Mouse (Mus musculus) forebrain, embryonic 15.5 days (tissue): ENCODE results near the gene Il25. TPM values are rescaled to one million over a fixed set of nuclear protein-coding genes. Genes with fewer than 3 reads are reported as not detected.
A peak's percentile ranks its signal among the peaks of the same experiment; 100 is the strongest.

Experiments used
- ATAC-seq: fragments of 200-750 bp; cut with Nextera tagmentation; replicated peaks from 2 replicates; pipeline ENCODE4 v1.8.0; 2017; ENCODE audit warnings: mild to moderate bottlenecking, moderate TSS enrichment, moderate library complexity
- H3K27ac ChIP-seq: fragments of 300-500 bp; sonication (generic); replicated peaks from 2 replicates; pipeline ENCODE4 v1.5.1; 2015; ENCODE audit warnings: mild to moderate bottlenecking, inconsistent platforms
- H3K27me3 ChIP-seq: fragments of 300-500 bp; sonication (generic); 2 replicates; pipeline ENCODE4 v1.6.1; 2015; ENCODE audit warnings: inconsistent platforms
- H3K36me3 ChIP-seq: fragments of 300-500 bp; sonication (generic); 2 replicates; pipeline ENCODE4 v1.6.1; 2015; ENCODE audit warnings: mild to moderate bottlenecking, inconsistent platforms
- H3K4me1 ChIP-seq: fragments of 300-500 bp; sonication (generic); 2 replicates; pipeline ENCODE4 v1.6.1; 2015; ENCODE audit warnings: inconsistent platforms
- H3K4me2 ChIP-seq: fragments of 300-500 bp; sonication (generic); replicated peaks from 2 replicates; pipeline ENCODE4 v1.6.1; 2015; ENCODE audit warnings: mild to moderate bottlenecking, inconsistent platforms
- H3K4me3 ChIP-seq: fragments of 300-500 bp; sonication (generic); 2 replicates; pipeline ENCODE4 v1.5.1; 2015; ENCODE audit warnings: mild to moderate bottlenecking, inconsistent platforms
- H3K9ac ChIP-seq: fragments of 300-500 bp; sonication (generic); replicated peaks from 2 replicates; pipeline ENCODE4 v1.6.1; 2015; ENCODE audit warnings: mild to moderate bottlenecking, inconsistent platforms
- H3K9me3 ChIP-seq: fragments of 300-500 bp; sonication (generic); 2 replicates; pipeline ENCODE4 v1.6.1; 2016; ENCODE audit warnings: inconsistent platforms
- WGBS: fragments of 180-500 bp; shearing (Covaris S2); methylation state at CpG from one replicate; pipeline ENCODE4 v1.1.7; 2015; ENCODE audit warnings: mixed read lengths; 5-methylcytosine and 5-hydroxymethylcytosine counted together
- polyA plus RNA-seq: library from polyadenylated mRNA; unstranded; fragments of >200 nt; fragmentation: Nextera tagmentation; extraction: Ambion mirVana; gene quantifications from 2 replicates; pipeline ENCODE4 v1.2.1, GENCODE M21; 2015

Gene Il25
- polyA plus RNA-seq, 1 experiment from 2014 or later, result 0.27 TPM

- no peaks in the 10 kb centered on the region for H3K9me3 ChIP-seq
- H3K4me1 ChIP-seq, result peaks cover 21% of the 10 kb centered on the region
- 2% methylated on average over 49 of the region's 69 CpGs for WGBS
- H3K36me3 ChIP-seq, result peaks cover 27% of the 10 kb centered on the region
- peak overlapping the region; percentile 74 for H3K4me3 ChIP-seq
- peak overlapping the region; percentile 84 for H3K9ac ChIP-seq
- peak overlapping the region; percentile 83 for H3K4me2 ChIP-seq
- peak; percentile 68 for ATAC-seq
- H3K27ac ChIP-seq, result peak overlapping the region; percentile 87
- H3K27me3 ChIP-seq, result no peaks in the 10 kb centered on the region
Measured at GRCm38 (mm10) chr14:54912109-54912850, 20.2 kb upstream of the Il25 start.

- Histone ChIP-seq H3K27ac (peak within 1 kb of the TSS; percentile 87), H3K27me3 (no peaks in the 10 kb centered on the region), H3K9ac (peak within 1 kb of the TSS; percentile 84), H3K36me3 (peaks cover 22% of the 10 kb centered on the region), H3K4me1 (peaks cover 21% of the 10 kb centered on the region), H3K4me3 (peak within 1 kb of the TSS; percentile 74), H3K9me3 (no peaks in the 10 kb centered on the region), H3K4me2 (peak within 1 kb of the TSS; percentile 83)
- under 1% methylated on average over 26 of the region's 28 CpGs for WGBS
- ATAC-seq, result peak; percentile 97
Measured at GRCm38 (mm10) chr14:54912886-54913285, 19.6 kb upstream of the Il25 start, which contains the start of gene Slc22a17. TSS of gene Slc22a17 (minus strand) at chr14:54913132.

GRCm38 (mm10) chr14:54913343-54913742 lies 19.2 kb upstream of the Il25 start:
- Histone ChIP-seq H3K4me2 (peak overlapping the region; percentile 83), H3K27me3 (no peaks in the 10 kb centered on the region), H3K4me3 (peak overlapping the region; percentile 74), H3K9me3 (no peaks in the 10 kb centered on the region), H3K27ac (peak overlapping the region; percentile 87), H3K36me3 (peaks cover 22% of the 10 kb centered on the region), H3K4me1 (peaks cover 21% of the 10 kb centered on the region), H3K9ac (peak overlapping the region; percentile 84)
- ATAC-seq, result 0 out of 2 replicates have a peak, but pooled peaks have one; percentile 3
- 14% methylated on average over 10 of the region's 10 CpGs for WGBS

GRCm38 (mm10) chr14:54920076-54920685 lies 12.3 kb upstream of the Il25 start:
- H3K9ac ChIP-seq, result no peak overlapping the region
- no peaks in the 10 kb centered on the region for H3K27me3 ChIP-seq
- H3K4me2 ChIP-seq, result no peak overlapping the region
- H3K27ac ChIP-seq, result no peak overlapping the region
- H3K36me3 ChIP-seq, result peaks cover 42% of the 10 kb centered on the region
- WGBS, result 98% methylated on average over 16 of the region's 16 CpGs
- H3K4me3 ChIP-seq, result no peak overlapping the region
- peaks cover 11% of the 10 kb centered on the region; the same call in 1 of the 2 replicates for H3K9me3 ChIP-seq
- ATAC-seq, result no peak
- H3K4me1 ChIP-seq, result peaks cover 16% of the 10 kb centered on the region

DNA sequence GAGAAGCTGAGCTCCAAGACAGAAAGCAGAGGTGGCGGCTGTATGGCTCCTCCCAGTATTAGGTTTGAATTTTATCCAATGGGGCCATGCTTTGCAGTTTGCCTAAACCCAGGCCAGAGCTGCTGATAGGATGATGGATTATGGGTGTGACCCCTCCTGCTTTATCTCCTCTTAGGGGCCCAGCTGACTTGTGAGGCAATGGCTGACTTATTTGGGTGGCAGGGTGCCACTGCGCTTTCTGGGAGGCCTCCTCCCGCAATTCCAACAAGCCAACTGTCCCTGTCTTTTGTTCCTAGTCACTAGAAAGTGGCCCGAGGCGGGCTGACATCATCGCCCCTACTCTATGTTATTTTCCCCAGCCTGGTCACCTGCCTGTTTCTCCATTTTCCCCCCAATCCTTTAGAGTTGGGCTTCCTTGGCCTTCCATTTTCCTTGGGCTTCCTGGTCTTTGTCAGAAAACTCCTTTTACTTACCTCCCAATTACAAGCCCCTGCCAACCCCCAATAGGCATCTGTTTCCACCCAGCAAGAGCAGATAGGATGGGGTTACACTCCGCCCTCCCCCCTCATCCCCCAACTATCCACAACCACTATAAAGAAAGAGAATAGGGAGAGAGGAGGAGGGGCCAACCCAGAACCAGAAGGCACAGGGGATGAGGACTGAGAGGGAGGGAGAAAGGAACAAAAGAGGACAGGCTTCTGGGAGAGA lies 7.7 kb upstream of the Il25 start:
- ATAC-seq, result peak; percentile 65
- 15% methylated on average over 7 of the region's 7 CpGs for WGBS
- peaks cover 37% of the 10 kb centered on the region for H3K4me1 ChIP-seq
- H3K9ac ChIP-seq, result peak overlapping the region; percentile 78
- peak overlapping the region; percentile 96 for H3K27ac ChIP-seq
- peak overlapping the region; percentile 90 for H3K4me2 ChIP-seq
- peaks cover 20% of the 10 kb centered on the region for H3K36me3 ChIP-seq
- H3K4me3 ChIP-seq, result peak overlapping the region; percentile 51
- peaks cover 11% of the 10 kb centered on the region; the same call in 1 of the 2 replicates for H3K9me3 ChIP-seq
- no peaks in the 10 kb centered on the region for H3K27me3 ChIP-seq

- peaks cover 37% of the 10 kb centered on the region for H3K4me1 ChIP-seq
- H3K9me3 ChIP-seq, result peaks cover 11% of the 10 kb centered on the region; the same call in 1 of the 2 replicates
- H3K36me3 ChIP-seq, result peaks cover 12% of the 10 kb centered on the region
- H3K4me3 ChIP-seq, result peak within 1 kb of the TSS; percentile 51
- WGBS, result 1% methylated on average over 57 of the region's 57 CpGs
- peak; percentile 67 for ATAC-seq
- peak within 1 kb of the TSS; percentile 90 for H3K4me2 ChIP-seq
- no peaks in the 10 kb centered on the region for H3K27me3 ChIP-seq
- peak within 1 kb of the TSS; percentile 78 for H3K9ac ChIP-seq
- peak within 1 kb of the TSS; percentile 96 for H3K27ac ChIP-seq
Measured at GRCm38 (mm10) chr14:54925349-54926342, 6.8 kb upstream of the Il25 start, which contains the start of gene Efs. TSS of gene Efs (minus strand) at chr14:54926126.

- peak; percentile 66 for ATAC-seq
- under 1% methylated on average over 53 of the region's 58 CpGs for whole genome bisulfite sequencing
Measured at GRCm38 (mm10) chr14:54926401-54927158, 5.9 kb upstream of the Il25 start.

DNA sequence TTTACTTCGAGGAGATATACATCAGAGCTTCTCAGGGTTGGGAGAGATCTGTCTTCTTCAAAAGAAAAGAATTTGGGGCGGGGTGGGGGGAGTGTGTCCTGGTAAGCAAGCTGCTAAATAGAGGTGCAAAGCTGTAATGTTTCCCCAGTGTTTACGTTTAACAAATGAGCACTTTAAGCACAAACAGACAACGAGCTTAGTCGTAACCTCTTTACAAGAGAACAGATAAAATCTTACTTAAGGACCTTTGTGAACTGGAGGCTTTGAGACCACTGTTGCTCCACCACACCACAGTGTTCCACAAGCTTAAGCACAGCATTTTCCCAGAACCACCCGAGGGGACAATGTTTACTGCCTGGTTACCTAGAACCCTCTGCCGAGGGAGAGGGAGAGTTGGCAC lies 5.2 kb upstream of the Il25 start:
- H3K36me3 ChIP-seq, result no peaks in the 10 kb centered on the region
- WGBS, result 19% methylated on average over 7 of the region's 7 CpGs
- ATAC-seq, result no peak
- H3K4me2 ChIP-seq, result peak overlapping the region; percentile 90
- H3K4me3 ChIP-seq, result peak overlapping the region; percentile 51
- H3K27me3 ChIP-seq, result no peaks in the 10 kb centered on the region
- H3K9ac ChIP-seq, result peak overlapping the region; percentile 78
- peak overlapping the region; percentile 96 for H3K27ac ChIP-seq
- H3K9me3 ChIP-seq, result no peaks in the 10 kb centered on the region
- peaks cover 37% of the 10 kb centered on the region for H3K4me1 ChIP-seq

More at GRCm38 (mm10) chr14:54926401-54927158, 5.9 kb upstream of the Il25 start:
- H3K27ac ChIP-seq, result peak overlapping the region; percentile 96
- H3K4me2 ChIP-seq, result peak overlapping the region; percentile 90
- 0 out of 2 replicates have a peak, but pooled peaks cover 3% of the 10 kb centered on the region for H3K36me3 ChIP-seq
- peak overlapping the region; percentile 78 for H3K9ac ChIP-seq
- peaks cover 37% of the 10 kb centered on the region for H3K4me1 ChIP-seq
- no peaks in the 10 kb centered on the region for H3K27me3 ChIP-seq
- H3K9me3 ChIP-seq, result peaks cover 2% of the 10 kb centered on the region; the same call in 1 of the 2 replicates
- H3K4me3 ChIP-seq, result peak overlapping the region; percentile 51

GRCm38 (mm10) chr14:54929801-54930200 lies 2.7 kb upstream of the Il25 start:
- no peaks in the 10 kb centered on the region for H3K27me3 ChIP-seq
- no peak for ATAC-seq

DNA sequence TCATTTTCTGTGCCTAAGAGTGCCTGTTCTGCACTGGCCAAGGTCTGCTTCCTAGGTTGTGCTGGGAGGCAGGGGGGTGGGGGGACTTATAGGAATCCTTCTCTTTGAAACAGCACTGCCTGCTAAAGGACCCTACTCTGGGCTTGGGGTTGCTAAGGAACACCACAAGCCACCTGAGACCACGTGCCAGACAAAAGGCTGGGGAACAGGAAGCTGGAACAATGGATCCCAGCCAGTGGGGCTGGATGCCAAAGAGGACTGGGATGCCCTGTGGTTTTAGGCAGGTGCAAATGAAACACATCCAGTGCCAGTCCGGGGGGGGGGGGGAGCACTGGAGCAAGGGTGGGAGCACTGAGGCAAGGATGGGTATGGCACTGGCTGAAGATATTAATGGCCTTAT lies 2.1 kb upstream of the Il25 start:
- H3K9ac ChIP-seq, result no peak overlapping the region
- peaks cover 23% of the 10 kb centered on the region for H3K4me1 ChIP-seq
- 10% methylated on average over 2 of the region's 2 CpGs for whole genome bisulfite sequencing
- ATAC-seq, result no peak
- H3K4me3 ChIP-seq, result no peak overlapping the region
- no peaks in the 10 kb centered on the region for H3K27me3 ChIP-seq
- H3K36me3 ChIP-seq, result no peaks in the 10 kb centered on the region
- H3K9me3 ChIP-seq, result no peaks in the 10 kb centered on the region
- H3K27ac ChIP-seq, result no peak overlapping the region
- no peak overlapping the region for H3K4me2 ChIP-seq

More at GRCm38 (mm10) chr14:54929801-54930200, 2.7 kb upstream of the Il25 start:
- WGBS, result 85% methylated on average over 5 of the region's 5 CpGs
- H3K36me3 ChIP-seq, result no peaks in the 10 kb centered on the region
- no peaks in the 10 kb centered on the region for H3K9me3 ChIP-seq
- H3K4me2 ChIP-seq, result no peak overlapping the region
- H3K27ac ChIP-seq, result no peak overlapping the region
- no peak overlapping the region for H3K9ac ChIP-seq
- H3K4me1 ChIP-seq, result peaks cover 27% of the 10 kb centered on the region
- H3K4me3 ChIP-seq, result no peak overlapping the region
